Mouse (Mus musculus) right cerebral cortex, adult 18-20 months (tissue): ENCODE data around the gene Pold1.

Experiments used
- DNase-seq: peaks from one replicate; pipeline ENCODE4 v3.0.0; 2022; ENCODE audit warnings: mixed read lengths

Gene Pold1

GRCm38 (mm10) chr7:44548497-44549087, at the start of gene Pold1:
Gene Pold1 (minus strand): TSS chr7:44548849.
- DNase-seq, result peak; percentile 100

DNA sequence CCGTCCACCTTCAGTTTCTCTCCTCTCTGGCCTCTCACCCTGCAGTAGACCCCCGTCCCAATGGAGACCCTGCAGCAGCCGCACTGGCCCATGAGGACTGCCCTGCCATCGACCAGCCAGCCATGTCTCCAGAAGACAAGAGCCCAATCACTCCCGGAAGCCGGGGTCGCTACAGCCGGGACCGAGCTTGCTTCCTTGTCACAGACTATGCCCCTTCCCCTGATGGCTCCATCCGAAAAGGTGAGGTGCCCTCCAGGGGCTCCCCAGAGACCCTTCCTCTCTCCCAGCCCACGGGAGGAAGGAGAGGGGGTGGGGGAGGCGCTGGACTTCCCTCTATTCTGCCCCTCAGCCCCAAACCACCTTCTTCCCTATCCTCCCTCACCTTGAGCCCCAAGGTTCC, 49.7 kb upstream of the Pold1 start:
- DNase-seq, result no peak

- no peak for DNase-seq
Measured at GRCm38 (mm10) chr7:44597666-44598065, 49.0 kb upstream of the Pold1 start.

- no peak for DNase-seq
Measured at GRCm38 (mm10) chr7:44596996-44597538, 48.4 kb upstream of the Pold1 start.

- DNase-seq, result no peak
Measured at GRCm38 (mm10) chr7:44596051-44596450, 47.4 kb upstream of the Pold1 start.

GRCm38 (mm10) chr7:44595131-44595561, 46.5 kb upstream of the Pold1 start:
- no peak for DNase-seq

GRCm38 (mm10) chr7:44594291-44594690, 45.6 kb upstream of the Pold1 start:
- no peak for DNase-seq

GRCm38 (mm10) chr7:44593775-44594174, 45.1 kb upstream of the Pold1 start:
- peak; percentile 89 for DNase-seq

DNA sequence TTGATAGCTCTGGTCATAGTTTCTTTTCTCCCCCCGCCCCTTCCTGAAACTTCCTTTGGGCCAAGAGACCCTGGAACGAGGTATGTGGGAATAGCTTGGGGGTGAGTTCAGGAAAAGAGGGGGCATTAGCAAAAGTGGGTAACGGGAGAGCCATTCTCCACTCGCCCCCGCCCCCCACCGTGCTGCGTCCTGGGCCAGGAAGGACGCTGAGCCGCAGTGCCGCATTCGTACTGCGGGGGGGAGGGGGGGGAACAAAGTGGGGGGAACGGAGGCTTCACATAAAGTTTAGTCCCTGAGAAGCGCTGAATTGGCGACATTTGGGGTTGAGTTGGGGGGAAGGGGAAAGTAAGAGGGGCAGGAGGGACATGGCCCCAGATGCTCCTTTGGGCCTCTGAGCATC, 44.4 kb upstream of the Pold1 start:
- DNase-seq, result no peak

- no peak for DNase-seq
Measured at GRCm38 (mm10) chr7:44591348-44592116, 42.9 kb upstream of the Pold1 start.

DNA sequence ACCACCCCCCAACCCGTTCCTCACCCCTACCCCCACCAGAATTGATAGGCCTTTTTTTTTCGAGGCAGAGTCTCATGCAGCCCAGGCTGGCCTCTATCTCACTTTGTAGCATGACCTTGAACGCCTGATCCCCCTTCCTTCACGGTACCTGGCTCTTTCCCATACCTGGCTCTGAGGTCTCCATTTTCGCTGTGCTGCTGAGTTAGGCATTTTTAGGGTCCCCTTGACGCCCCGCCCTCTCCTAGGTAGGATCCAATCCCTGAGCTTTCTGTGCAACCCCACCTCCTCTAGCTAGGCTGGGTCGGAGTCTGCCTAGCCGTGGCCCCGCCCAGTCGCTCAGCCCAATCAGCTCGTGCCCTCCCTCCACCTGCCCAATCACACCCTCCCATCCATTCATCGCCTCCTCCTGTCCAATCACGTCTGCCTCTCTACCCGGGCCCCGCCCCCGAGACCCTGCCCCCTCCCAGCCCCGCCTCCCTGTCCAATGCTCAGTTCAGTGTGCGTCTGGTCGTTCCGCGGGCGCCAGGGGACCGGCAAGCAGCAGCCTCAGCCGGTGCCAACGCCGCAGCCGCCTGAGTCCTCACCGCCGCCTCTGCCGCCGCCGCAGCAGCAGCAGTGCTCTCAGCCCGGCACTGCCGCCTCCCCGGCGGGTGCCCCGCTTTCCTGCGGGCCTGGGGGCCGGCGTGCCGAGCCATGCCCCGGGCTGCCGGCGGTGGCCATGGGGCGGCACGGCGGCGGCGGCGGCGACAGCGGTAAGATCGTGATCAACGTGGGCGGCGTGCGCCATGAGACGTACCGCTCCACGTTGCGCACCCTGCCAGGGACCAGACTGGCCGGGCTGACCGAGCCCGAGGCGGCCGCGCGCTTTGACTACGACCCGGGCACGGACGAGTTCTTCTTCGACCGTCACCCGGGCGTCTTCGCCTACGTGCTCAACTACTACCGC, 42.0 kb upstream of the Pold1 start, which contains the start of gene Kcnc3:
TSS of gene Kcnc3 (plus strand) at position 263 of the 946 bp plus-strand sequence.
- DNase-seq, result peak; percentile 97

GRCm38 (mm10) chr7:44589946-44590345, 41.3 kb upstream of the Pold1 start:
- no peak for DNase-seq

DNA sequence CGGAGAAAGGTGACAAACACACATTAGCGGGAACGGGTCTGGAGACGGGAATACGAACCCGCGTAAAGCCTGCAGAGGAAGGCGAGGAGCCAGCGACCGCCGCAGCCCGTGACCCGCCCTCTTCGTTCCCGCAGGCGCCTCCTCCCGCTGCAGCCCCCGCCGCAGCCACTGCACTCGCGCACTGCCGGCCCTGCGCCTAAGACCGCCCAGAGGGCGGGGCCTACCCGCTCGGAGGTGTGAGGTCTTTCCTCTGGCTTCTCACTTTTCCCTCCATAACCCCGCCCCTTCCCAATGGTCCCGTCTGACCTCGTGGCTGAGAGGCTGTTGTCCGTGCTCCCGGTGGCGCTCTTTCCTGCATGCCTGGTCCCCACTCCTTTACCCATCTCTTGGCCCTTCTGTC, 40.5 kb upstream of the Pold1 start:
- peak; percentile 88 for DNase-seq

GRCm38 (mm10) chr7:44588338-44588737, 39.7 kb upstream of the Pold1 start:
- DNase-seq, result no peak

- no peak for DNase-seq
Measured at GRCm38 (mm10) chr7:44587676-44588075, 39.0 kb upstream of the Pold1 start.

DNA sequence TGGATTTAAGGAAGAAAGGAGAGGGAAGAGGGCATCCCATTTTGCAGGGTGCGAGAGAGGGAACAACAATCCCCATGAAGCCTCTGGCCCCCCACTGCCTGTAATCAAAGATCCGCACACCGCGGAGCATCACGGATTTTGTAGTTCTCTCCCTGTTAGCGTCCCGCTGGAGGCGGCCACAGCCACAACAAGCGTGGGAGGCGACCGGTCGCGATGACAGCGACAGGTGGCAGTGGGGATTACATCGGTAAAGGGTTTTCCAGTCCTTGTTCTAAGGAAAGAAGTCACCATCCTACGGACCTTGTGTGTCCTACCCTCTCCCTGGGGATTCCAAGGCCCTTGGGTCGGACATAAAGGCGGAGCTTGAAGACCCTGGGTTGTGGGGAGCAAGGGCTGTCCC, 38.3 kb upstream of the Pold1 start:
- peak; percentile 89 for DNase-seq

GRCm38 (mm10) chr7:44586518-44586917, 37.9 kb upstream of the Pold1 start:
- DNase-seq, result peak; percentile 79

DNA sequence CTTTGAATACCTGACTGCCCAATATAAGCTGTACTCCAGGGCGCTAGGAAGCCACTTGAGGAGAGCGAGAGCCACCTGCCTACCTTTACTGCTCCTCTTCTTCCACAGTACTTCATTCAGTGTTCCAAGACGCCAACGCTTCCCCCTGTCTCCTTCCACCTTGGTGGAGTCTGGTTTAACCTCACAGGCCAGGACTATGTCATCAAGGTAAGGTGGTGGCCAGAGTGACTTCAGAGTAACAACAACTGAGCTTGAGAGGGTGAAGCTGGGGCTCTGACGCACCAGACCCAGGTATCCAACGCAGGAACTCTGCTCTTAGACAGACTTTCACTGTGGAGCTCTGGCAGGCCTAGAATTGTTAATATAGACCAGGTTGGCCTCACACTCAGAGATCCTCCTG, 37.0 kb upstream of the Pold1 start:
- DNase-seq, result no peak

- no peak for DNase-seq
Measured at GRCm38 (mm10) chr7:44584921-44585320, 36.3 kb upstream of the Pold1 start.

- DNase-seq, result no peak
Measured at GRCm38 (mm10) chr7:44584265-44584804, 35.7 kb upstream of the Pold1 start.

- no peak for DNase-seq
Measured at GRCm38 (mm10) chr7:44583146-44583545, 34.5 kb upstream of the Pold1 start.

DNA sequence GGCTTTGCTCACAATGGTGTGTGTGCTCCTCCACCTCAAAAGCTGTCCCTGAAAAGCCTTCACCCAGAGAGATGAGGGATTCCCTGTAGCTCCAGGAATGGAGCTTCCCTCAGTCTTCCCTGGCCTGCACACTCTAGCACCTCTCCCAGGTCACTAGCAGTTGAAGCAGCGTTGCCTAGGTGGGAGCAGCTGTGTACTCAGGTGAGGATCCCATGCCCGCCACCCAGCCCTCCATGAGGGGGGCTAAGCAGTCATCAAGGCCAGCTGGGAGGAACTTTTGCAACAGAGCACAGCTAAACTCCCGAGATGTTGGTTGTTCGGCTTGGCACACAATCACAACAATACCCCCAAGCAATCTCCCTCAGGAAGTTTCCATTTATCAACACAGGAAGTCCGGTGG, 34.1 kb upstream of the Pold1 start:
- no peak for DNase-seq

GRCm38 (mm10) chr7:44581637-44582036, 33.0 kb upstream of the Pold1 start:
- no peak for DNase-seq
